Mouse (Mus musculus): ENCODE measurements around the gene Fam155a.
A peak's percentile ranks its signal among the peaks of the same experiment; 100 is the strongest.

The Fam155a gene

DNA sequence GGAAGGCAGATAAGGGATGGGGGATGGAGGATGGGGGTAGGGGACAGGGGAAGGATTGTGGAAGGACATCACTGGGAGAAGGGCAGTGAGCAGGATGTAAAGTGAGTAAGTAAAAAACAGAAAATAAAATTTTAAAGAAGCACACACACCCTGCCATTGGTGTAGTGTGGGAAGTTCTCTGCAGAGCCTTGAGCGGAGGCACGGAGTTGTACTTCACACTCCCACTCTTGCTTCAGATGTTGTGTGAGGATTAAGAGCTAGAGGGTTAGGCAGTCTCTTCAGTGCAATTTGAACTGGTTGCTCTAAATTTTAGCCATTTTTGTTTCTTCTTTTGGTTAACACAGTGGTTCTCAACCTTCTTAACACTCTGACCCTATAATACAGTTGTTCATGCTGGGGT lies 114.1 kb downstream of the Fam155a start:
- no peak for DNase-seq

- no peak for DNase-seq
These were observed 116.1 kb downstream of the Fam155a start for GRCm38 (mm10) chr8:9654826-9655225.

- no peak for DNase-seq
These were observed 117.3 kb downstream of the Fam155a start for GRCm38 (mm10) chr8:9653643-9654042.

- no peak for DNase-seq
These were observed 132.8 kb downstream of the Fam155a start for GRCm38 (mm10) chr8:9638162-9638561.

GRCm38 (mm10) chr8:9635240-9635639 lies 135.7 kb downstream of the Fam155a start:
- DNase-seq, result peak; percentile 20

- DNase-seq, result no peak
These were observed 163.8 kb downstream of the Fam155a start for GRCm38 (mm10) chr8:9607086-9607701.

- no peak for DNase-seq
These were observed 175.0 kb downstream of the Fam155a start for GRCm38 (mm10) chr8:9596003-9596402.

- DNase-seq, result no peak
These were observed 189.1 kb downstream of the Fam155a start for GRCm38 (mm10) chr8:9581836-9582235.

DNA sequence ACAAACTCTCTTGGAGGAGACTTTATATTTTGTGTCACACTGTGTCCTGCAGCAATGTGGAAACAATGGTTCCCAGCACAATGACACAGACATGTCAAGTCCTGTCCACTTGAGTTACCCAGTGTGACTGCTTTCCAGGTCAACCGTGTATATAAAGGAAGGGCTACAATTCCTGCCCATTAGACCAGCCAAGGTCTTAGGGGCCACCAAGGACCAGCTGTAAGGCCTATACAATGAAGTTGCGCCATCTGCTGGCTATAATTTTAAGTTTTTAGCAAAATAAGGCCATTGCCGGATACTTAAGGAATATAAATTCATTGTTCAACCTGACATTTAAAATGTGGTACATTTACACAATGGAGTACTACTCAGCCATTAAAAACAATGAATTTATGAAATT lies 190.8 kb downstream of the Fam155a start:
- peak; percentile 9 for DNase-seq

GRCm38 (mm10) chr8:9571977-9572376 lies 199.0 kb downstream of the Fam155a start:
- no peak for DNase-seq

DNA sequence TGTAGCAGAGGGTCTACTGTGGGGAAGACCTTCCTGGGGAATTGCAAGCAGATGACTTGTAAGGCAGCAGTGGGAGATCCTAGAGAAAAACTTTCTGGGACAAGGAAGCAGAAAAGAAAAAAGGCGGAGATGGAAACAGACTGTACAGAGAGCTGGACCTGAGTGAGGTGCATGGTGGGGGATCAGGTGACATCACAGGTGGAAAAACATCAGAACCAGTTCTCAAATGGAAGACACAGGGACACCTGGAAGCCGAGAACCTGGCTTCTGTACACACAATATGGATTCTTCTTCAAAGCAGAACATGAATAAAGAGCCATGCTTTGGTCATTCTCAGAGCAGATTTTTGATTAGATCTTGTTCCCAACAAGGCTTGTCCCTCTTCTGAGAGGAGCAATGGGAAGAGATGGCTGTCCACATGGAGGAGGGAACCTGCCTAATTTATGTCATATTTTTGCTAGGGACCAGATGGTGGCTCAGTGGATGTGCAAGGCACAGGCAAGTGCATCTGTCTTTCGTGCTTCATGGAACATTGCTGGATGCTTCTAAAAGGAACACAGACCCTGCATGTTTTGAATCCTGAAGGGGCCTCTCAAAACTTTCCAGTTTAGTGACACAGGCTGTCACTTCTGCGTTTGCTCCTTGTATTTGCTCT lies 201.3 kb downstream of the Fam155a start:
- DNase-seq, result no peak

- no peak for DNase-seq
These were observed 221.8 kb downstream of the Fam155a start for GRCm38 (mm10) chr8:9549199-9549598.

- no peak for DNase-seq
These were observed 223.4 kb downstream of the Fam155a start for GRCm38 (mm10) chr8:9547558-9547954.

DNA sequence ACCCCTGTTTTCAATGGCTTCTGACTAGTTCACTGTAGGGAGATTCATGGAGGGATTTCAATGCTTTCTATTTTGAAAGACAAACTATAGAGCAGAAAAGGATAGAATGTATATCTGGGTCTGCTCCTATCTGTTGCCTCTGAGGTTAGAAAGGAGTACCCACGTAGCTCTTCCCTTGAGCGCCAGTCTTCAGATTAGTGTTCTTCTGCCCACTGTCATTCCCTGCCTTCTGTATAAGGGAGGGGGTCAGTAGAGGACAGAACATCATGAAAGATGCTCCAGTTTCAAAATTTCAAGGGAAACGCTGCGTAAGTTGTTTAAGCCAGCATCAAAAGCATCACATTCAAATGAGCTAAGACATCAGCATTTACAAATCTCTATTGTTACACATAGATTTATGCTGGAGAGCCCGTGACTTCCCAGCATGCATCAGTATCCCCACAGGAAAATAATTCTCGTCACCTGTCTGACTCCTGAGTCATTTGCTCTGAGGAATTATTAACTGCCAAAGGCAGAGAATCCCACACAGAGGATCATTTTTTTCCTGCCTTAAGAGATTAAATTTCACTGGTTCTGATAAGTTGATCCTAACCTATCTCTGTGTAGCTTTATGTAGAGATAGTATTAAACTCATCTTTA lies 223.9 kb downstream of the Fam155a start:
- no peak for DNase-seq

- DNase-seq, result peak; percentile 0
These were observed 224.5 kb downstream of the Fam155a start for GRCm38 (mm10) chr8:9546429-9546828.

GRCm38 (mm10) chr8:9545665-9546064 lies 225.3 kb downstream of the Fam155a start:
- DNase-seq, result no peak

GRCm38 (mm10) chr8:9535730-9536372 lies 235.1 kb downstream of the Fam155a start:
- no peak for DNase-seq

DNA sequence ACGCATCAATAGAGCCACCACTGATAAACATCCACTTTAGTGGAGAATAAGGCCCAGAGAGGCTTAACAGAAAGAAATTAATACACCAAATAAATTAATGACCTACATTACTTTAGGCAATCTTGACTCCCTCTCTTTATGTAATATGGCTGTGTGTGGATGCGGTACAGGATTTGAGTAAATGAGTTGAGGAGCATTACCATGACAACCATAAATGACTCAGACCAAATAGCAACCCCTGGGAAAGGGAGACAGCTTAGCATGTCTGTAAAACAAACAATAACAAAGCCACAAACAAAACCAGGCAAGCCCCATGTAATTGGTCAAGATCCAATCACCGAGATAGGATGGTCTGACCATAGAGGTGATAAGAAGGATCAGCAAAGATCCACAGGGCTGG lies 244.4 kb downstream of the Fam155a start:
- DNase-seq, result no peak

GRCm38 (mm10) chr8:9521577-9521976 lies 249.4 kb downstream of the Fam155a start:
- DNase-seq, result no peak

DNA sequence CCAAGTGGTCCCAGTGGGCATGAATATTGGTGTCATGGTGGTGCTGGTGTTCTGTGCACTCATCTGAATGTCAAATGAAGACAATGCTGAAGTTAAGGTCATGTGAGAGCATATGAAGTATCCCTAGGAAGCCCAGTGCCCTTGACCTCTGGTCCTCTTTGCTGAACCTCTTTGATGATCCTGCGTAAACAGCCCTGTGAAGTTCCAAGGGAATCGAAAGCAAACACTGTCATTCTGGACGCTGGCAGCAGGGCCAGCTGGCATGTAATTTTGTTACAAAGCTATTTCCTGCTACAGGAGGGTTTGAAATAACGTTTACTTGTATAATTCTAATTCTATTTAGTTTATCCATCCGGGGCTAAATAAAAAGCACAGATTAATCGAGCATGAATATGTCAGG lies 270.2 kb downstream of the Fam155a start:
- DNase-seq, result peak; percentile 8

- DNase-seq, result no peak
These were observed 276.7 kb downstream of the Fam155a start for GRCm38 (mm10) chr8:9494225-9494598.

DNA sequence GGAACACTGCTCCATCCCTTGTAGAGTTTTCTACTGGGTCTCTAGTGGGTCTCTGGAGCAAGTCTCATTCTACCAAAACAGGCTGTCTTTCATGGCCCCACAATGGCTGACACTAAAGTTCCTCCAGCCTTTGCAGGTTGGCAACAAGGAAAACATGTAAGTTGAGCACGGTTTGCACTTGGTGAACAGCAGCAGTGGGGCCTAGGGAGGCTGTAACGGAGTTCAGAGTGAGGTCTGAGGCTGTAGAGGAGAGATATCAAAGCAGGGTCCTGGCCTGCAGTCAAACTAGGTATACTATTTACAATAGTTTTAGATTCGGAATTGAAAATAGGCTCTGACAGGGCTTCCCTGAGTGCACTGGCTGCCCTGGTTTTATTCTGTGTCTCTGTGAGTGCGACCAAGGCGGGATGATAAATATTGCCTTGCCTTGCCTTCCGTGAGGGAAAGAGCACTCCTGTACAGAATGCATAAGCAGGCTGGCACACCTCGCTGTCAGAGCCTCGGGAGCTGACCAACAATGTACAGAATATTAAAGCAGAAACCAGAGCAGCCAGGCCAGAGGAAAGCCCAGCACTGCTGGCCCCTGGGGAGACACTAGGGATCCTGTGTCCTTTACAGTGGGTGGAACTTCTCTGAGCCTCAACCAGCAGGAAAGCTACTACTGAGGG lies 277.3 kb downstream of the Fam155a start:
- DNase-seq, result no peak

- DNase-seq, result no peak
These were observed 288.4 kb downstream of the Fam155a start for GRCm38 (mm10) chr8:9482565-9482964.

Data from lung, postnatal 14 days (tissue).